Mouse (Mus musculus) mouse trophoblast stem cell (cell line): Measurements from ENCODE around the gene Ssbp1.

Experiments used
- in situ Hi-C, 2 experiments: fragments of 300-500 bp; cut with MseI, MboI; formaldehyde crosslinking; loops; 2 replicates in 1 of 2; 3 replicates in 1 of 2; pipeline ENCODE4 v1.15.1; 2025

The Ssbp1 gene

DNA sequence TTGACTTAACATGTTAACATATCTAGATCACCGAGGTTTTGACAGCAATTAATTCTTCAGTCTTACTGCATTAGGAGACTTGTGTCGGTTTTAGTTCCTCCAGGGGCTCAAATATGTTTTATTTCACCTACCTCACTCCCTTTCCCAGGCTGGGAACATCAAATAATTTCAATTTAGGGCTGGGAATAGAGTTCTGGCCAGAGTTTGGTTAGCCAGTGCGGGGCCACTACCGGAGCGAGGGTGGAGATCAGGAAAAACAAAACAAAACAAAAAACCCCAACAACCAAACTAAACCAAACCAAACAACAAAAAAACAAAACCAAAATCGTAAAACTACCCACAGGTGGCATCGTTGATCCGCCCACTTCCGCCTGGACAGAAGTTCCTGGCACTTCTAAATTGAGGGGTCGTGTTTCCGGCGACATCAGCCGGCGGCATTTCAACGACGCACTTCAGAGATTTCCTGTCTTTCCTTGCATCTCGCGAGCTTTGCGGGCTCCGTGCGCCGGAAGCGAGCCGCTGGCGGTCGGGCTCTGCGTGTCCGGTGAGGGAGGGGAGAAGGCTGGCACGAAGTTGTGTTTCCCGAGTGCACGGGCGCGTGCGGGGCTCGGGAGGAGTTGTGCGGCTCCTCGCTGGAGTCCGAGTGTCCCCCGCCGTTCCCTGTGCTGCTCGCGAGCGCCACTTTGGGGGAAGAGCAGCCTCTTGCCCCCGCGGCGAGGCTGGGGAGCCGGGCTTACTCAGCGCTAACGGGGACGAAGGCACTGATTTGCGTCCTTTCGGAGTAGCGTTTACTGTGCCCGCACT, at the start of gene Ssbp1:
Gene Ssbp1, plus strand, starts transcription at position 437 of the 804 bp plus-strand sequence.
- in situ Hi-C loops, result no loop called here

DNA sequence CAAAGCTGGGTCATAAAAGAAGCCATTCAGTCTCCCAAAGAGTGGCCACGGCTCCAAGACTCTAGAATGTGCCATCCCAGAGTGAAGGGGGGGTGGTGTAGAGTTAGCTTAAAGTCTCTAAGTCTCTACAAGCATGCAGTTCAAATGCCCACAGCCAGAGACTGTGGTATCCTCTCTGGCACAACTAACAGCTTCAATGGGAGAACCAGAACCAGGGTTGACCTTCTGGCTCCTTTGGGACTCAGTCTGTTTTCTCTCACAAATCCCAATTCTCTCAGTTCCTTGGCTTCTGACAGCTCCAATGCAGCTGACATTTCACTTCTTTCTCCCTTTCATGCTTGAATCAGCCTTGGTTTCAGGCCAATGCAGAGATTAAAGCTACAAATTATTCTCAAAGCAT, 48.1 kb upstream of the Ssbp1 start:
- in situ Hi-C loops, result no loop called here

DNA sequence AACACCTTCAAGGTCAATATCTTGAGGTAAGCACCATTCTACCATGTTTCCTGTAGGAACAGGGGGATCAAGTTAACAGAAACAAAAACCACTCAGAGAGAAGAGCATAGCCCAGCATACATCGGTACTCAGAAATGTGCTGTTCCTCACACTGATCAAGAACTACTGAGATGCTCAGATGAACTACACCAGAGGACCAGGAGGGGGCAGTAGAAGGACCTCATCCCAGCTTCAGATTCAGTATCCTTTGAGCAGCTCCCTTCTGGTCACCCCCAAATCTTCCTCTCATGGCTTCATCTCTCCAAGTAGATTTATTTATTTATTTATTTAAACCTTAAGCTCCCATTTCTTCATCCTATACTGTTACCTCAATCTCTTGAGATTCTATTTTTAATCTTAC, 47.4 kb upstream of the Ssbp1 start:
- in situ Hi-C loops, result no loop called here

DNA sequence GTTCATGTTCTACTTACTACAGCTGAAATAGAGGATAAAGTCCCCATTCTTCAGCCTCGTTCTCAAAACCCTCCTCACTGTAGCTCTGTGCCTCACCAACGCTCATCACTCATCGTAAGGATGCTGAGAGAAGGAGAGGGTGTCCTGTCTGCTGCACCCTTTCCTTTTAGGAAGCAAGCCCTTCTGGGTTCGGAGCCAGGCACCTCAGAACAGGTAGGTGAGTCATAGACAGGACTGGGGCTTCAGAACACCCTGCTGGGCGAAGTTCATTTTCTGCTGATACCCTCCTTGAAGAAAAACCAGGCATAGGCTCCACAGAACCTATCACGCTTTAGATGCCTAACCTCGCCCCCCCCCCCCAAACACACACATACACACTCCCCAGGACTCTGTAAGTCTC, 43.7 kb upstream of the Ssbp1 start:
- in situ Hi-C loops, result no loop called here

DNA sequence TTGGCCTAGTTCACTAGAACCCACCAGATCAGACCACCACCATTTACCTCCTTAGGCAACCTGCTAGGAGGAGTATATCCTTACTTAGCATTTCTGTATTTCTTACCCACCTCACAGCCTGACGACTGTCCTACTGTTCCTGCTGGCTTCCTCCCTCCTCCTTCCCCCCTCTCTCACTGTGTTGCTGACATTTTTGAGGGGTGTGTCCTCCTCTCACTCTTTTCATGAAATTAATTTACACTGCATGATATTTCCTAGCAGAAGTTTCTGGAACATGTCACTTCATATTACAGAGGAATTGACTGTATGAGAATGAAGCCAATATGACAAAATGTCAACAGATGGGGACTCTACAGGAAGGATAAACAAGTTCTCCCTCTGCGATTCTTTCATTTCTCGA, 42.5 kb upstream of the Ssbp1 start:
- in situ Hi-C loops, result no loop called here

DNA sequence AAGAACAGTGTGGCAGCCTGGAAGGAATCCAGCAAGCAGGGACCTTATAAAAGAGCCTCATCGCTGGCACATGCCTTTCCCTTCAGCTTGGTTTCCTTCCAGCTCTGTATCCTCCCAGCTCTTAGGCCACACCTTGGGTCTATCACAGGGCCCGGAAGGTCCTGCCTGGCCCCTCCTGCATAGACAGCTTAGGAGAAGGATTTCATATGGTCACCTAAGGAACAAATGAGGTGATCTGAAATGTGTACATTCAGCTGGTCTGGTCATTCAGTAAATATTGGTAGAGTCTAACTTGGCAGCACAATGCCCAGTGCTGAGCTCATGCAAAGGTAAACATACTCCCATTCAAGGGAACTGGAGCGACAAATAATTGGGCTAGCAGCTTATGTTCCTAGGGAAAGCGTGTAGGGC, 41.6 kb upstream of the Ssbp1 start:
- in situ Hi-C loops, result no loop called here

DNA sequence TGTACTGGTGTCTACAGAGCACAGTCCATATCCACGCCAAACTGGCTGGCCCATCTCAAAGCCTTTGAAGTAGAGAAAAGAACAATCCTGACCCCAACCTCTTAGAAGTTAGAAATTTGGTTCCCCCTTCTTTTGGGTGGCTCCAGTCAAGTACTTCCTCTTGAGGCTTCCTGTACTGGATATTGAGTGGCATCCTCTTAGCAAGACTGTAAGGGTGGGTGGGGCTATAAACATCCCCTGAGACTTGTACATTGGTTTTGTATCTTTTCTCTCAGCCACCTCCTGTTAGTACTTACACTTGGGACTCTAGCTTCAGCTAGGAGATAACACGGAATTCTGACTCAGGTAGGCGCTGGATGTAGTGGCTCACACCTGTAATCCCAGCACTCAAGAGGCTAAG, 40.9 kb upstream of the Ssbp1 start:
- in situ Hi-C loops, result no loop called here

DNA sequence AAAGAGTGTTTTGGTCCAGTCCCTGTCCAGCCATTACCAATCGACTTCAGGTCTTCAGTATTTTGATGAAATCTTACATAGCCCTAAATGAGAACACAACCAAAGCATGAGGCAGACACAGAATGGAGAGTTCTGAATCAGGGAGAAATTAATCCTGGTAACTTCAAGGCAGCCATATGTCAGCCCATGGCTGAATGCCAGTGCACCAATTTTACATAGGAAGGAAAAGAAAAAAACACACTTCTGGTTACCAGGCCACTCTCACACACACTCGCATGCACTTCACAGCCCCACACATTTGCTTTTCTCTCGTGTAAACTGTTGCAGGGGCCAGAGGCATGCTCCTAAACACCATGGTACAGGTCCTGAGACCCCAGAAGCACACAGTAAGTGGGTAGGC, 40.3 kb upstream of the Ssbp1 start:
- in situ Hi-C loops, result no loop called here

DNA sequence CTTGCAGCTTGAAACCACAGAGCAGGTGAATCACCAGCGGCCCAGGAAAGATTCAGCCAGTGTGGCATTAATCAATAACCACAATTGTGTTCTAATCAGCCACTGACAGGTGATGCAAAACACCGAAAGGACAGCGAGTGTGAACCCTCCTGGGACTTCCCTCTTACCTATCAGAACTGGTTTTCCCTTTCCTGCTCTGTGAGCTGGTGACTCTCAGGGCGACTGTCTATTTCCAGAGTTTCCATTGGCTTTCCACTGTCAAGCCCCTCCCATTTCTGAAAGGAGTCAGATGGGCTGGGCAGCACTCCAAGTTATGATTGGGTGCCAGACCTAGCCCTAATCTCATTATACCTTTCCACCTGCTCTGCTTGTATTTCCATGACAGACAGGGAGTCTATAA, 39.8 kb upstream of the Ssbp1 start:
- in situ Hi-C loops, result no loop called here

DNA sequence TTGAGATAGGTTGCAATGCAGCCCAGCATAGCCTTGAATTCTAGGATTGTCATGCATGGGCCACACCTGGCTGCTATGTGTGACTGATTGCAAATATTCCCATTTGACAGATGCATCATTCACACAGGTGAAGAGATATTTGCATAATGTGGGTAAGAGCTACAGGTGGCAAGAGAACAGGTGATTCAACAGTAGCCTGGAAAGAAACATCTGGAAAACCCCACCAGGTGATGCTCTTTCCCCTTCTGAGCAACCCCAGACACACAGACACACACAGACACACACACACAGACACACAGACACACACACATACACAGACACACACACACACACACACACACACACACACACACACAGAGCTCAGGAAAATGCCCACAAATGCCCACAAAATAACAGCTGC, 39.3 kb upstream of the Ssbp1 start:
- in situ Hi-C loops, result no loop called here

DNA sequence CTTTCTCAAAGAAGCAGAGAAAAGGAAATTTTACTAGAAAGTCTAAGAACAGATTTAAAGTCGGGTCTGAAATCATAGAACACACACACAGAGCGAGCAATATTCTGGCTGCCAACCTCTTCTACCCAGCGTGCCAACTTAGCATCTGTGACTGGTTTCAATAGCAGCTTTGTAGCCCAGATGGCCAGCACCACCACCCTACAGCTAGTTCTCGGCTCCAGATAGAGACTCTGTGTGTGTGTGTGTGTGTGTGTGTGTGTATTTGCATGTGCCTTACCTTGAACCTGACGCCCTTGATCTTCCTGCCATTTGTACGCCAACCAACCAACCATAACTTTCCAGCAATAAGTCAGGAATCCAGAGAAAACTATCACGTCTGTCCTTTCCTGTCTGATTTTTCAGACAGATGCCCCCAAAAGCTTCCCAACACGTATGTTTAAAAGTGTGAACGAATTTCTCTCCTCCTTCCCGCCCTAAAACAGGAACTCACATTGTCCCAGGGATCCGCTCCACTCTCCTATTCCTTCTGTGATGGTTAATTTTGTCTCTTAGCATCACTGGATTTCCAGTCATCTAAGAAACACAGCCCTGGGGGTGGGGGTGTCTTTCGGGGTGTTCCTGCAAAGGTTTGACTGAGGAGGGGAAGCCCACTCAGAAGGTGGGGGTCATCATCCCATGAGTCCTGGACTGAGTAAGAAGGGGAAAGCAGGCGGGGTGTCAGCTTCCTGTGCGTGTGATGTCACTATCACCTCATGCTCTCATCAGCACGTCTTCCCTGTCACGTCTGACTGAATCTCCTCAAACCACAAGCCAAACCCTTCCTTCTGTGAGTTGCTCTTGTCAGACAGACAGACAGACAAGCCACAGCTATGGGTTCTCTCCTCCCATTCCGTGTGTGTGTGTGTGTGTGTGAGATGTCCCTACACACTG, 38.5 kb upstream of the Ssbp1 start:
- in situ Hi-C loops, result no loop called here

DNA sequence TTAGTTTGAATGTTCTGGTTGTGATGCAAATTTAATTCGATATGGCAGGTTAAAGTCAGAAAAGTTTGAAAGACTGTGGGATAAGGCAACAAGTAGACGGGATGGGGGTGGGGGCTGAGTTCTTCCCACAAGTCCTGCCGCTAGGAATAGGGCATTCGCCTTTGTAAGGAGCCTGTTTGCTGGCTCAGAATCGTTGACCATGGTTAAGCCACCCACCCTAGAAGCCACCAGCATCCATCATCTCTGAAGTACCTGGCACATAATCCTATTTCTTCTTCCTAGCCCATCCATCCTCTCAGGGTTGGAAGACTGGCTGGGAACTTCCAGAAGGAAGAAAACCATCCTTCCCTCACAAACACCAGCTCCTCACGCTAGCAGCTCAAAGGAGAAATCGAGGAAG, 36.5 kb upstream of the Ssbp1 start:
- in situ Hi-C loops, result no loop called here

DNA sequence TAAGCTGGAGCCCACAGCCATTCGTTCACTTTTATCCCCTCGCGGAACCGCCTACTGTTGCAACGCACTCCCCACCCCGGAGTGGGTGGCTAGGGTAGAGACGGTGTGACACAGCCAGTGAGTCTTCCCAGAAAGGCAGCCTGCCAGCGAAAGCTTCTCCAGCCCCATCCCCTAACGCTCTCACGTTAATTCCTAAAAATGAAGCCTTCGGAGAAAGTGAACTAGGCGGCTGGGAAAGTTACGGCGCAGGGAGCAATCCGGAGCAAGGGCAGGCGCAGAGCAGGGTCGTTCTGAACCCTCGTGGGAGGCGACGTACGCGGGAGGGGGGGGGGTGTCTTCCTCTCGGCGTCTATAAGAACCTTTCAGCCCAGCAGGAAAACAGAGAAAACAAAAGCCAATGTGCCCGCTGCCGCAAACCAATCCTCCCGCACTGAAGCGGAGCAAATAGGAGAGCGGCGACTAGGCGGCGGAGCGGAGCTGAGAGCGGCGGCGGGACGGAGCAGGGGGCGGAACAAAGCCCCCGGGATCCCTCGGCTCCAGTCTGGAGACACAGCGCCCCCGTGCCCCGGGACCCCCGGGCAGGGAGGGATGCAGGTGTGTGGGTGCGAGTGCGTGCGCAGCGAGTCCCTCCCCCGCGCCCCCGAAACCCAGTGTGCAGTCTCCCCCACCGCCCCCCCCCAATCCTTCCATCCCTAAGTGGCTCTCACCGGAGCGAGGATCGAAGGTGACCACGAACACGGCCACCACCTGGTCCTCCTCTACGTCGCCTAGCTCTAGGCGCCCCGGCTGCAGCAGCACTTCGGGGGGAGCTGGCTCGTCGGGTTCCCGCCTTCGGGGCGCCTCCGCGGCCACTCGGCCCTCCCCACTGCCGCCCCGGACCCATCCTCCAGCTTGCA, 35.8 kb upstream of the Ssbp1 start:
- in situ Hi-C loops, result no loop called here

DNA sequence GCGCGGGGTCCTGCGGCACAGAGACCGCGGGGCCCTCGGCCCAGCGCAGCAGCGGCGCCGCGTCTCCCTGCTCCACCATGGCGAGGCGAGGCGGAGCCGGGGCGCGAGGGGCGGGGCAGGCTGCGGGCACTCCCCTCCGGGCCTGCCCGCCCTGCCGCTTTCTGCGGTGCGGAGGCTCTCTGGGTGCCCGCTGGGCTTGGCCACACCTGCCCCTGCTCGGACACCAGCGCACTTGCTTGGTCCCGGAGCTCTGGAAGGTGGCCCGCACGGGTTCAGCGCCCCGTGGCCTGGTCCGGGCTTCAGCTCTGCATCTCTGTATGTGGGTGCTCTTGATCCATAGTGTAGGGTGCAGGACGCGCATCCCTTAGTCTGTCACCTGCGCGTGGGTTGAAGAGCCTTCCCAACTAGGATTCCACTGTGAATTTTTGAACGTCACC, 35.1 kb upstream of the Ssbp1 start, which contains the start of gene E330009J07Rik:
Gene E330009J07Rik, minus strand, starts transcription at position 89 of the 437 bp plus-strand sequence.
- in situ Hi-C loops, result no loop called here

DNA sequence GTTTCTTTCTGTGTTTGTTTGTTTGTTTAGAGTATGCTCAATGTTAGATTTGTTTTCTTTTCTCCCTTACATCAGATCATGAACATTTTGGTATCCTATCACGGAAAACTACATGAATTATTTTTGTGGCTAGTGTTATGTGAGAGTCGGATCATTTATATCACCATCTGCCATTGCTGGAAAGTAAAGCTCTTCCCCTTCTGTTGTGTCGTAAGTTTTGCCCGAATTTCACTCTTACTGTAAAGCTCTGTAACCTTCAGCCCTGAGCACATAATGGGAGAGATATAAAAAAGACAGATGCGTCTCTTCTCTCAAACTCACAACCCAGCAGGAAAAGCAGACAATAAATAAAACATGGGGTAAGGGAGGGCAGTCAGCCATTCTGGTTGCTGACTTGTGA, 32.2 kb upstream of the Ssbp1 start, which contains the start of gene Wee2:
Gene Wee2, plus strand, starts transcription at position 153 of the 400 bp plus-strand sequence.
- in situ Hi-C loops, result no loop called here

DNA sequence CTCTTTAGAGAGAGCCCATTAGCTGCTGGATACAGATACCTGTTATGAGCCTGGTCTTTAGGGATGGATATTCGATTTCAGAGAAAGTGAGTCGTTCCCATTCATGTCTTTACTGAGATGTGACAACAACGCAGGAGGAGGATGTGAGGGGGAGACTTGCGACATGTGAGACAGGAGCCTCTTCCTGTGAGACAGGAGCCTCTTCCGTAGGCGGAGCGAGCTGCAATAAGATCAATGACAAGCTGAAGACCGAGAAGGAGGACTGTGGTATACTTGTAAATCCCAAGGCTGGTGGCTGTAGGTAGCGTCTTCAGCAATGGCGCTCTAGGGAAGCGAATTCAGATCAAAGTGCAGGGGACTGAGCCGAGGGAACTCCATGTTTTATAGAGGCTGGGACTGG, 31.4 kb upstream of the Ssbp1 start:
- in situ Hi-C loops, result no loop called here

DNA sequence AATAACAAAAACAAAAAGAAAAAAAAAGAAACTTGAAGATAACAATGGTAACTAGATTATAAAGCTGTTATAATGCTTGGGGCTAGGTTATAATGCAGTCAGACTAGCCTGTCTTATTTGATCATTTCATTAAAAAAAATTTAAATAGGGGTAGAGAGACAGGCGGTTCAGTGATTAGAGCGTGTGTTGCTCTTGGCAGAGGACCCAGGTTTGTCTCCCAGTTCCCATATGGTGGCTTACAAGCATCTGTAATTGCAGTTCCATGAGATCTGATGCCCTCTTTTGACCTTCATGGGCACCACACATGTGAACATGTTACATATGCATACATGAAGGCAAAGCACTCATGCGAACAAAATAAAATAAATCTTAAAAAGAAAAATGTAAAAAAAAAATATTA, 29.9 kb upstream of the Ssbp1 start:
- in situ Hi-C loops, result no loop called here

DNA sequence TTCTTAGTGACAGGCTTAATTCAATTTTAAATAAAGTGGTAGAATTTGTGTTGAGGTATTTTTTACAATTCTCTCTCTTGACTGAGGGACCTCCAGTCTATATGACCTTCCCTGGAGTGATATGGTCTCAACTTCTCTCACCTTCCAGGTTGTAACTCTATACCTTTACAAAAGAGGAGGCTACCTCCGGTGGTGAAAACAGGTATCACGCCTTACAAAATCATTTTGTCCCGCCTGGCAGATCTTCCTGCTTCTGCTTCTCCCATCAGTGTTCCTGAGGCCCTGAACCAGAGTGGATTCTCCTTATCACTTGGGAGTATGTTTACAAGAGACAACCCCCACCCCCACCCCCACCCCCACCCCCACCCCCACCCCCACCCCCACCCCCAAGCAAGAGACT, 29.4 kb upstream of the Ssbp1 start:
- in situ Hi-C loops, result no loop called here

DNA sequence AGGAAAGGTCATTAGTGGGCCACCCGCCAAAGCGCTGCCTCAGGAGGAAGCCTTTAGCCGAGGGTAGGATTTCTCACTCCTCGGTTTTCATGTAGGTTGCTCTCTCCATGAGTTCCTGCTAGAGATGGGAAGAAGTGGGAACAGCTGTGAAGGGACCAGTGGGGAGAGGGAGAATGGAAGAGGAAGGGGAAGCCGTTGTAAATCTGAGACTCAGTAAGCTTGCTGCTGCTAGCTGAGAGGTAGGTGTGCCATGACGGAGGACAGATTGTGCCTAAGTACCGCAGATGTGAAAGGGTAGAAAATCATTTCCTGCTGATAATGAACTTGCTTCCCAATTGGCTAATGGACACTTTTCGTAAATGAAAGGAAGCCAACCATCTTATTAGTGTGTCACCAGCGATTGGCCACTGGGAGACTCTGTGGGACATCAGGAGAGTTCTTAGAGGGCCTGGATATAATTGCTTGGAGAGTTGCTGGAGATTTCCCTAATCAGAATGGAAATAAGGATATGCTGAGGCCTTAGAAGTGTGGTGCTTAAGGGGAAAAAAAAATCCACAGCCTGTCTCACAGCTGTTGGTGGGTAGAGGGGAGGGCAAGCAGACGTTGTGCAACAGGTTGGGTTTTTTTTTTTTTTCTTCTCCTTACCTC, 27.7 kb upstream of the Ssbp1 start:
- in situ Hi-C loops, result no loop called here

DNA sequence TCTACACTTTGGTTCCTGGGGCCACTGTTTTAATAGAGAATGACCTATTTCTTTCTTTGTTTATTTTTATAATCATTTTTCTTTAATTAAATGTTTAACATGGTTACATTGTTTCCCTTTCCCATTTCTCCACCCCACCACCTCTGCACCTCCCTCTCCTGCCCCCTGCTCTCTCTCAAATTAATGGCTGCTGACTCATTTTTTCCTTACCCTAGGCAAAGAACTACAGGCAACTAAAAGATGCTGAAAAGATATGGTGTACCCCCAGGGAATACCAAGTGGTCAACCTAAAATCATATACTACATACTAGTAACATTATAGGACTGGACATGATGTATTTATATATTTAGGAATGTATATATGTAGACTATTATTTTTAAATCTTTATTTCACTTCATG, 22.5 kb upstream of the Ssbp1 start:
- in situ Hi-C loops, result no loop called here

DNA sequence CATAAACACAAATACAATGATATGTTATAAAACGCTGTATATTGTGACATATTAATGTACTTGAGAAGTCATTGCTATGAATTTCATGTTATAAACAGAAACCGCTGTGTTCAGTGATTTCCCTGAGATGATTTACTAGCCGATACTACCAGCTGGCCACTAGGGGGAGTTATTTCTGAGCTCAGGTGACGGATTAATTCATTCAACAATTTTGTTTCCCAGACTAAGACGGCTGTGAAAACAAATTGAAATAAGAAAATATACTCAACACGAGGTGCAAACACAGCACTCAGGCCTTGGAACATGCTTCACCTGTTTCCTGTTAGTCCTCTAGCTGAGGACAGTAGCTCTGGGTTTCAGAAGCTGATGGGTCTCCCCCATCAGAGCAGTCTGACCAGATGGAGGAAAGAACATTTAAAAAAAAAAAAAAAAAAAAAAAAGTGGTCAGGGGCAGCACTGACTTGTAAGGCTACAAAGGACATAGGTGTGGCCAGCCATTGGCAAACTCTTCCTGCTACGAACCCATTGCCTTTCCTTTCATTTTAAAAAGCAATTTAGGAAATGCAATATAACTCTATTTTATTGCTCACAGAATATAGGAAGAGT, 16.6 kb upstream of the Ssbp1 start:
- in situ Hi-C loops, result no loop called here
